Mouse (Mus musculus): ENCODE results near the gene Vmn1r218. TPM values are rescaled to one million over a fixed set of nuclear protein-coding genes. Genes with fewer than 3 reads are reported as not detected.

Gene Vmn1r218
- polyA plus RNA-seq (2012; rRNA removed): not detected in 2 replicates

GRCm38 (mm10) chr13:23133099-23133498 lies at the start of gene Vmn1r218:
Vmn1r218 (plus strand) TSS chr13:23133155.

GRCm38 (mm10) chr13:23118126-23118525 lies 14.8 kb upstream of the Vmn1r218 start, which contains the start of gene Vmn1r217:
Vmn1r217 (minus strand) TSS chr13:23118226.

DNA sequence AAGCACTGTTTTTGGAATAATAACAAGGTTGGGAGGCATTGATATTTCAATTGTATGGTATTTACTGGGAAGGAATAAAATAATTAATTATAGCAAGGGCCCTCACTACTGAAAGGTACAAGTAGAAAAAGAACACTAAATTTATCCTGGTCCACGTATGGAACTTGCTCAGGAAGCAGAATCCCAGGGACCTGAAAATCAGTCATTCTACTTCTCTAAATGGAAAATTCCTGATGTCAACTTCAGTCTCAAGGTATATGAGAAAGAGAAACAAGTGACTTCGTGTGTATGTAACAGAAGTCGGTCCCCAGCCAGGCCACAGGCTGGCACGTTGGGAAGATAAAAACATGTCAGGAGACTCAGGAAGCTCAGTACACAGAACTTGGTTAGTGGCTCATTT lies 26.1 kb downstream of the Vmn1r218 start, which contains the start of gene Vmn1r219:
Vmn1r219 (plus strand) TSS at position 301 of the 400 bp plus-strand sequence.

DNA sequence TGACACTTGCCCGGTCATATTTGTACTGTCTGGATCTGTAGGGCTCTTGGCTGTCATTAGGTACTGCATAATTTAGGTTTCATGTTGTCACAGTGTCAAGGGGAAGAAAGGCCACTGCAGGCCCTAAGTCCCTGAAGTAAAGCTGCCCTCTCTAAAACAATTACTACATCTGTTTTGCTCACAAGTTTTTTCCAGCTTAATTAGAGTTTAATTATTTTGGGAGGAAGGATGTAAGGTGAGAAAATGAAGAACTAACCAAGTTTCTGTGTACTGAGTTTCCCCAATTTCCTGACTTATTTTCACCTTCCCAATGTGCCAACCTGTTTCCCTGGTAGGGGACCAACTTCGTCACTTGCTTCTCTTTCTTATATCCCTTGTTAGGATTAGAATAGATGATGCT lies 54.9 kb downstream of the Vmn1r218 start, which contains the start of gene Vmn1r220:
Vmn1r220 (minus strand) TSS at position 101 of the 400 bp plus-strand sequence.

Other genes starting within 250 kb of the Vmn1r218 start
- not detected in 2 replicates for gene Vmn1r212, start 248.9 kb upstream of the Vmn1r218 start, polyA plus RNA-seq (2012; rRNA removed)
- not detected in 2 replicates for gene Vmn1r213, start 125.5 kb upstream of the Vmn1r218 start, polyA plus RNA-seq (2012; rRNA removed)
- gene Vmn1r214, start 102.7 kb upstream of the Vmn1r218 start, polyA plus RNA-seq (2012; rRNA removed): not detected in 2 replicates
- not detected in 2 replicates for gene Vmn1r215, start 65.1 kb upstream of the Vmn1r218 start, polyA plus RNA-seq (2012; rRNA removed)
- not detected in 2 replicates for gene Vmn1r217, start 14.9 kb upstream of the Vmn1r218 start, polyA plus RNA-seq (2012; rRNA removed)
- gene Vmn1r219, start 26.2 kb downstream of the Vmn1r218 start, polyA plus RNA-seq (2012; rRNA removed): not detected in 2 replicates
- not detected in 2 replicates for gene Vmn1r220, start 54.8 kb downstream of the Vmn1r218 start, polyA plus RNA-seq (2012; rRNA removed)
- not detected in 2 replicates for gene Vmn1r221, start 81.0 kb downstream of the Vmn1r218 start, polyA plus RNA-seq (2012; rRNA removed)
- not detected in 2 replicates for gene Vmn1r222, start 102.8 kb downstream of the Vmn1r218 start, polyA plus RNA-seq (2012; rRNA removed)
- gene Vmn1r223, start 114.0 kb downstream of the Vmn1r218 start, polyA plus RNA-seq (2012; rRNA removed): not detected in 2 replicates
- gene Zfp322a, start 236.1 kb downstream of the Vmn1r218 start, polyA plus RNA-seq (2012; rRNA removed): 5.1 and 5.9 TPM in 2 replicates

Measured in liver, embryonic 18 days (tissue).